Mouse (Mus musculus): Measurements from ENCODE around the gene Stum. TPM values are rescaled to one million over a fixed set of nuclear protein-coding genes. Genes with fewer than 3 reads are reported as not detected.
A peak's percentile ranks its signal among the peaks of the same experiment; 100 is the strongest.
"Not testable (repeated sequence)": the region's sequence is repeated elsewhere in the genome, so short reads cannot be mapped to it uniquely, and the experiment has no call there.

The Stum gene
- 1 to 10 TPM; 2.4 to 3.2 (median 2.7) TPM for total RNA-seq (2022)

DNA sequence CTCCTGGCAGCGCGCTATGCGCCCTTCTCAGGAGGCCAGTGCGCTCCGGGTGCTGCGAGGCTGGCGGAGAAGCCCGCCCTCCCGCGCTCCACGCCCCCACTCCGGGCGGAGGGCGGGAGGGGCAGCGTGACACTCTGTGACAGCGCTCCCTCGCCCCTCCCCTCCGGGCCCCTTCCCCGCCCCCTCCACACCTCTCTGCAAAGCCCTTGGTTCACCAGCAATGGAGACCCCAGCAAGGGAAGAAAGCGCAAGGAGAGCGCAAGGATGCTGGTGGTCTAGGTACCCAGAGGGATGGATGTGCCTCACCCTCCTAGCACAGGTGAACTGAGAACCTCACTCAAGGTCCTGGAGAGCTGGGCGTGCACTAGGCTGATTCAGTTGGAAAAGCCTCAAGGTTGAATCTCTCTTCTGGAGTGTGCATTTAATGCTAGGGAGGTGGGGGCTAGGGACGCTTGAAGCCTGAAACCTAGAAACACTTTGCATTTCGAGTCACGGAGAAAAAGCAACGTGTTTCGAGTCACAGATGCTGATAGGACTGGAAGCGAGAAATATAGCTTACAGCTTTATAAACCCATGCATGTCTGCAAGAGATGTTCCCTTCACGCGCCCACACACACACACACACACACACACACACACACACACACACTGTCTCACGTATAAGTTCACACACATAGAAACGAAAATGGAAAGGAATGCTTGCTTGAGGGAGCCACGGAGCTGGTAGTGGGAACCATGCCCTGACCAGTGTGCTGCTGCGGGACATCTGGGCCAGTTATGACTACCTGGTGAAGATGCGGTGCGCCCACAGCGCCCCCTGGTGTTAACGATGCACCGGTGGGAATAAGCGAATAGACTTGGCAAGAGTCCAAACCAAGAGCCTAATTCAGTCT lies at the start of gene Stum:
Gene Stum (minus strand): TSS at position 106 of the 893 bp plus-strand sequence.
- peak; percentile 64 for DNase-seq (ENCODE audit: low spot score)

DNA sequence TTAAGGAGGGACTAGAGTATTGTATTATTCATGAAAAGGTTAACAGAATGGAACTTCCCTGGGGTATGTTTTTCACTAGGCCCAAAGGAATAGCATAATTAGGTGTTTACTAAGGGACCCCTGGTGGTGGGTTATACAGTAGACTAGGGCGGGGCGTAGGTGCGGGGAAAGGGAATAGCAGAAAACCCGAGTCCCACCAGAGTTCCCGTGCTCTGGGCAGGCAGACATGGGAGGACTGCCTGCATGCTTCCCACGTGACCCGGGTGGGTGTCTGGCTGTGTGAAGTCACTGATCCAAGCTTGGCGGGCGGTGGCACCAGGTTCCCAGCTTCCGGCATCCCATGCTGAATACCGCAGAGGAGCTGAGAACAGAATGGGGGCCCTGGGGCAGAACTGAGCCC lies 49.4 kb upstream of the Stum start:
- DNase-seq (ENCODE audit: low spot score) = no peak

GRCm38 (mm10) chr1:180530457-180531263 lies 47.4 kb upstream of the Stum start:
- DNase-seq (ENCODE audit: low spot score) = no peak

DNA sequence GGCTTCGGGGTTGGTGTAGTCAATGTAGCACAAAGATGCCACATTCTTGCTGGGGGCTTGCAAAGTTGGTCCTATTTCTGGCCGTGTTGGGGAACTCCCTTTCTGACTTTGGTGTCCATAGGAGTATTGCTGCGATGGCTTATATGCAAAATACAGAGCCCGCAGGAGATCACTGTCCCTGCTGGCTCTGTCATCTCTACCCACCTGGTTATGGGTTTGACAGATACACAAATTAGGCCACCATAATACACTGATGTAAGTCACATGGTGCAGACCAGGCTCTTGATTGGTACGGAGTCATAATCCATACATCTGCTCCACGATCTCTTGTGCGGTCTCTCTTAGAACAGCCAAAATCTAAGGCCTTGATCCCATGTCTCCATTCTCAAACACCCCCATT lies 46.5 kb upstream of the Stum start:
- no peak for DNase-seq (ENCODE audit: low spot score)

- DNase-seq (ENCODE audit: low spot score) = no peak
These were observed 42.0 kb upstream of the Stum start for GRCm38 (mm10) chr1:180525301-180525700.

DNA sequence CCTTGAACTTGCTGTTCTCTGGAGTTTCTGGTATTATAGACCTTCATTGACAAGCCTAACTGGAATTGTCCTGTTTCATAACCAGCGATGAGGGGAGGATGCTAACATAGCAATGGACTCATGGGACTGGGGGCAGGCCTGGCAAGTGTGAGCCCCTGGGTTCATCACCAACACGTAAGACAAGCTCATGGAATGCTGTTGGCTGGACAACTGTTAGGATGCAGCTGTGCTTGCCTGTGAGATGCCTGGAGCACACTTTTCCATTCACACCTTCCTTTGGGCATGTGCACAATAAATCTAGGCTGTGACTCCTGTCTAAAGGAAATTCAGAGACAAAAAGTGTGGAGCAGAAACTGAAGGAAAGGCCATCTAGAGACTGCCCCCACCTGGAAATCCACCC lies 40.0 kb upstream of the Stum start:
- DNase-seq (ENCODE audit: low spot score) = no peak

- no peak for DNase-seq (ENCODE audit: low spot score)
These were observed 36.9 kb upstream of the Stum start for GRCm38 (mm10) chr1:180520190-180520589.

GRCm38 (mm10) chr1:180519520-180519919 lies 36.2 kb upstream of the Stum start:
- no peak for DNase-seq (ENCODE audit: low spot score)

GRCm38 (mm10) chr1:180518899-180519298 lies 35.6 kb upstream of the Stum start:
- DNase-seq (ENCODE audit: low spot score) = not testable (repeated sequence)

GRCm38 (mm10) chr1:180518412-180518811 lies 35.1 kb upstream of the Stum start:
- DNase-seq (ENCODE audit: low spot score) = no peak

DNA sequence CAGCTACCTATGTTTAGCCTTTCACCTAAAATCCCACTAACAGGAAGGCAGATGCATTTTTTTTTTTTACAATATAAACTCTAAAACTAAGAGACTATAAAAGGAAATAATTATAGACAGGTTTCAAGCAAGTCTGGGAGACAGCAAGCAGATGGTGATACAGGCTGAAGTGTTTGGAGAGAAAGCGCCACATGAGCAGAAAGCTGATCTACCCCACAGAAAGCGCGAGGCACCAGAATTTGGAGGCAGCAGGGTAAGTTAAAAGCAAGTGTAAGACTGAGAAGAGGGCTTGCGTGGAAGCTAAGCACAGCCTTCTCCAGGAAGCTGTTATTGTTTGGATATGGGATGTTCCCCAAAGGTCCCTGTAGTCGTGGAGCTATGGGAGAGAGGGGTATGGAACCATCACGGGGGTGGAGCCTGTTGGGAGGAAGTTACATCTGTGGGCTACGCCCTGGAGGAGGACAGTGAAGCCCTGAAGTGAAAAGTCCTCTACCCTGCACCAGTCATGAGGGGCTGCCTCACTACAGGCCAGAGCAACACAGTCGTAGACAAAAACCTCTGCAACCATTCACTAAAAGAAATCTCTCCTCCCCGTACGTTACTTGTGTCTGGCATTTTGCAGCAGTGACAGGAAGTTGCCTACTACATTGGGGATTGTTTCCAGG lies 34.2 kb upstream of the Stum start:
- no peak for DNase-seq (ENCODE audit: low spot score)

GRCm38 (mm10) chr1:180514077-180514476 lies 30.8 kb upstream of the Stum start:
- no peak for DNase-seq (ENCODE audit: low spot score)

DNA sequence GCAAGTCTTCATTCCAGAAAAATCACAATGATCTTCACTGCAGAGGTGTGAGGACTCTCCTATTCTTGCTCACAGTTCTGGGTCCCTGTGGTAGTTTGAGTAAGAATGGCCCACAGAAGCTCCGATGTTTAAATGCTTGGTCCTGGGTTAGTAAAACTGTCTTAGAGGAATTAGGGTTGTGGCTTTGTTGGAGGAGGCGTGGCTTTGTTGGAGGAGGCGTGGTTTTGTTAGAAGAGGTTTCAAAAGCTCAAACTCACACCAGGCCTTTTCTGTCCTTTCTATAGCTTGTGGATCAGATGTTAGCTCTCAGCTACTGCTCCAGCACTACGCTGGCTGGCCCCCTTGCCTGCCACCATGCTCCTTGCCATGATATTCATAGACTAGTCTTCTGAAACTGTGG lies 27.6 kb upstream of the Stum start:
- no peak for DNase-seq (ENCODE audit: low spot score)

GRCm38 (mm10) chr1:180510442-180510841 lies 27.1 kb upstream of the Stum start:
- DNase-seq (ENCODE audit: low spot score) = no peak

GRCm38 (mm10) chr1:180508662-180509061 lies 25.4 kb upstream of the Stum start:
- no peak for DNase-seq (ENCODE audit: low spot score)

GRCm38 (mm10) chr1:180507291-180507791 lies 24.0 kb upstream of the Stum start:
- DNase-seq (ENCODE audit: low spot score) = no peak

- no peak for DNase-seq (ENCODE audit: low spot score)
These were observed 23.0 kb upstream of the Stum start for GRCm38 (mm10) chr1:180506341-180506740.

DNA sequence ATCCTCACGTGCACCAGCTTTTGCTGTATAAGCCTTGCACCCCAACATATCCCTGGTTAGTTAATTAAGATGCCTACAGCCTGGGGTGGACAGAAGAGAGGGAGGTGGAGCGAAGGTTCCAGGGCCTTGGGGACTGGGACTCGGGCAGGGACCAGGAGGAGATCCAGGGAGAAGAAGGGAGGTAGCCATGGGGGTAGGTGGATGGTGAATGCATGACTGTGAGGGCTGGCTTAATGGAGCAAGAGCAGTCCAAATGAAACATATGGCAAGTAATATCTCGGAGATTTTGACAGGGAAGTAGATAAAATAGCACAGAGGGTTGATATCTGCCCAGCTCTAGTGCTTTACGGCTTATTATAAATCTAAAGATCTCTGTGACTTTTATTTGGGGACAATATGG lies 21.6 kb upstream of the Stum start:
- DNase-seq (ENCODE audit: low spot score) = no peak

DNA sequence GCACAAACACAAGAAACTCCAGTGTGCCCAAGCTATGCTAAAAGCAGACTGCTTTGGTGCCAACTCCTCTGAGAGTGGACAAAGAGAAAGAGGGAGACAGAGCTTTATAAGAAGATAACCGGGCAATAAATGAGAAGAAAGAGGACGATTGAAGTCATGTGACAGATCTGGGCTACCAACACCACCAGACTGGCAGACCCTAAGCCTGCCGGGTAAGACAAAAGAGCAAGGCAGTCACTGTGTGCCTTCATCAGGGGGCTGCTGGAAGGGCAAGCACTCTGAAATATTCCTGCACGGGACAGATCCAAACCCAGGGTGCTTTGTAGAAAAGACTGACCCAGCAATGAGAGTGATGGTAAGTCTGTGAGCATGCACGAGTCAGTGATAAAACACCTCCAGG lies 20.2 kb upstream of the Stum start:
- no peak for DNase-seq (ENCODE audit: low spot score)

DNA sequence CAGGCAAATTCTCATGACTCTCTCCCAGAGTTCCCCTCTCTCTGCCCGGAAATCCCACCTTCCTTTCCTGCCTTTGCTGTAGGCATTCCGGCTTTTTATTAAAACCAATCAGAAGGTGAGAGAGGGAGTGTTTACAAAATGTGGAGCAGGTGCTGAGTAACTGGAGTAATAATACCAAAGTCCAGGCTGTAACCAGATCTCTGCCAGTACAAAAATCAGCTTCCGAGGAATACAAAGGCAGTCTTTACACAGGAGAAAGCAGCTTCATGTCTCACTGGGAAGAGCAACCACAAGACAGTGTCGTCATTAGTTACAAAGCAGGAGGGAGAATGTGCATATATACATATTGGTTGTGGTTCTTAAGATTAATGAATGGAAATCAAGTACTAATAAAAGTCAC lies 19.3 kb upstream of the Stum start:
- DNase-seq (ENCODE audit: low spot score) = no peak

- DNase-seq (ENCODE audit: low spot score) = no peak
These were observed 17.3 kb upstream of the Stum start for GRCm38 (mm10) chr1:180500641-180501040.

GRCm38 (mm10) chr1:180500218-180500617 lies 16.9 kb upstream of the Stum start:
- no peak for DNase-seq (ENCODE audit: low spot score)
